Mouse (Mus musculus) liver, embryonic 14.5 days (tissue): ENCODE data around the gene Als2cl. TPM values are rescaled to one million over a fixed set of nuclear protein-coding genes. Genes with fewer than 3 reads are reported as not detected.

Experiments
- ATAC-seq: fragments of 200-750 bp; cut with Nextera tagmentation; 2 replicates; pipeline ENCODE4 v1.8.0; 2017; ENCODE audit warnings: moderate number of reproducible peaks, mild to moderate bottlenecking, moderate library complexity; ENCODE audit not compliant: insufficient read depth
- DNase-seq, 3 experiments: peaks; one replicate each; pipeline ENCODE4 v3.0.0-alpha.2; 2012 to 2013; ENCODE audit warnings: low read depth in 3 of 3, low spot score in 3 of 3
- H3K27ac ChIP-seq: fragments of 300-500 bp; sonication (generic); 2 replicates; pipeline ENCODE4 v1.5.1; 2014; ENCODE audit warnings: moderate library complexity, mild to moderate bottlenecking, control low read depth, inconsistent platforms
- H3K27me3 ChIP-seq: fragments of 300-500 bp; sonication (generic); 2 replicates; pipeline ENCODE4 v1.6.1; 2014; ENCODE audit warnings: mild to moderate bottlenecking, low read length, moderate library complexity; ENCODE audit not compliant: control insufficient read depth, insufficient read depth
- H3K36me3 ChIP-seq: fragments of 300-500 bp; sonication (generic); replicated peaks from 2 replicates; pipeline ENCODE4 v1.6.1; 2014; ENCODE audit warnings: low read depth; ENCODE audit not compliant: control insufficient read depth, insufficient read depth
- H3K4me1 ChIP-seq, 2 experiments: fragments of 200-500 bp in 1 of 2; fragments of 300-500 bp in 1 of 2; sonication (generic) in 1 of 2; replicated peaks; 2 replicates each; pipeline ENCODE4 v1.6.1; 2012 to 2014; ENCODE audit warnings: antibody characterized with exemption in 1 of 2, inconsistent platforms in 1 of 2, low read length in 1 of 2; ENCODE audit not compliant: control insufficient read depth in 2 of 2, insufficient read depth in 2 of 2
- H3K4me2 ChIP-seq: fragments of 300-500 bp; sonication (generic); 2 replicates; pipeline ENCODE4 v1.6.1; 2014; ENCODE audit warnings: low read depth, mild to moderate bottlenecking, control low read depth, moderate library complexity
- H3K4me3 ChIP-seq, 2 experiments: fragments of 200-500 bp in 1 of 2; fragments of 300-500 bp in 1 of 2; sonication (generic) in 1 of 2; 2 replicates each; pipeline ENCODE4 v1.5.1; 2012 to 2014; ENCODE audit warnings: low read depth in 2 of 2, low read length in 2 of 2, mild to moderate bottlenecking in 2 of 2, control low read depth in 1 of 2, inconsistent platforms in 1 of 2, moderate library complexity in 1 of 2; ENCODE audit not compliant: insufficient read depth in 1 of 2
- H3K9ac ChIP-seq: fragments of 300-500 bp; sonication (generic); replicated peaks from 2 replicates; pipeline ENCODE4 v1.6.1; 2014; ENCODE audit warnings: mild to moderate bottlenecking, control low read depth, moderate library complexity
- H3K9me3 ChIP-seq: fragments of 300-500 bp; sonication (generic); 2 replicates; pipeline ENCODE4 v1.6.1; 2016; ENCODE audit warnings: low read length, mixed read lengths; ENCODE audit not compliant: control insufficient read depth
- CTCF ChIP-seq: IDR thresholded peaks from 2 replicates; pipeline ENCODE4 v1.5.1; 2016; ENCODE audit warnings: antibody characterized with exemption, low read depth, control low read depth
- EP300 ChIP-seq: IDR thresholded peaks from 2 replicates; pipeline ENCODE4 v1.6.1; 2016; ENCODE audit warnings: antibody characterized with exemption, low read depth
- WGBS: fragments of 180-500 bp; shearing (Covaris S2); extraction: QIAGEN DNeasy Blood & Tissue Kit; methylation state at CpG from one replicate; pipeline ENCODE4 v1.1.7; 2014; ENCODE audit not compliant: insufficient replicate concordance; 5-methylcytosine and 5-hydroxymethylcytosine counted together
- polyA plus RNA-seq, 2 experiments: library from polyadenylated mRNA; depleted of rRNA in 1 of 2; stranded (reverse) in 1 of 2; unstranded in 1 of 2; fragments of >200 nt; fragmentation: Nextera tagmentation in 1 of 2; extraction: Ambion mirVana in 1 of 2; gene quantifications; 2 replicates each; pipeline versions ENCODE4 v1.2.1 to v1.2.3; 2012 to 2014

Gene Als2cl
- polyA plus RNA-seq, 2 experiments = 1.1 to 3.3 TPM

DNA sequence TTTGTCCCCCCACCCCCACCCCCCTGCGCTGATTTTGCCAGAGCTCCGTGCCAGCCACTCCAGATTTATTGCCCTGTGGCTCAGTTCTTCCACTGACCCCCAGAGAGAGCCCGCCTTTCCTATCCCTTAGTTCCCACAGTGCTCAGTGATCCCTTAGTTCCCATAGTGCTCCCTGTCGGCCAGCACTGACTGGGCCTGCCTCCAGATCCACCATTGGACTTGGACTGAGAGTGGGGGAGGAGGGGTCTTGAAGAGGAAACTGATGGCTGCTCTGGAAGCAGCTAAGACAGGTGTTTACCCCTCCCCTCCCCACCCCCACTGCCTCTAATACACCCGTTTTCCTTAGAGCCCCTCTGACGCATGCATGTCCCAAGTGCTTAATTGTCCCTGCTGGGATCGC is 16.3 kb downstream of the Als2cl start:
- Histone ChIP-seq H3K4me2 (no peak overlapping the region), H3K9me3 (no peaks in the 10 kb centered on the region), H3K4me3 (no peak overlapping the region), H3K27me3 (no peaks in the 10 kb centered on the region), H3K4me1 (no peaks in the 10 kb centered on the region), H3K9ac (no peak overlapping the region), H3K27ac (no peak overlapping the region), H3K36me3 (no peaks in the 10 kb centered on the region)
- ATAC-seq (no peak), DNase-seq (no peak)
- TF ChIP-seq CTCF (no peak), EP300 (no peak)
- WGBS = 30% methylated on average over 7 of the region's 7 CpGs

DNA sequence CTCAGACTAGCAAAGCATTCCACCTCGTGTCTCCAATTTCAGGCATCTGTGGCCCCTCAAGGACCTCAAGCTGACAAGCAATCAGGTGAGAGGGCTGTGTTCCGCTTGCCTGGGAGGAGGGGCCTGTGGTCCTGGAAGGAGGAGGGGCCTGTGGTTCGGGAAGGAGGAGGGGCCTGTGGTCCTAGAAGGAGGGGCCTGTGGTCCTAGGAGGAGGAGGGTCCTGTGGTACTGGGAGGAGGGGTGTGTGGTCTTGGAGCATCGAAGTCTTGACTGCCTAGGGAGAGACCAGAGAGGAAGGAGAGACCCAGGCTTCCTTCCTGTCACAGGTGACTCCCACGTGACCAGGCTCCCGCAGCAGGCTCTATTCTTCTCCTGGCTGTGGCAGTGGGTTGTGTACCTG is 16.9 kb downstream of the Als2cl start:
- H3K27me3 ChIP-seq = no peaks in the 10 kb centered on the region
- ATAC-seq (no peak; the same call in 1 of the 2 replicates), DNase-seq (no peak)
- H3K27ac ChIP-seq = no peak overlapping the region
- TF ChIP-seq EP300 (no peak), CTCF (no peak)
- WGBS = 4% methylated on average over 6 of the region's 6 CpGs
- no peak overlapping the region for H3K9ac ChIP-seq
- H3K9me3 ChIP-seq = no peaks in the 10 kb centered on the region
- no peak overlapping the region for H3K4me3 ChIP-seq
- H3K4me1 ChIP-seq = no peaks in the 10 kb centered on the region
- H3K36me3 ChIP-seq = no peaks in the 10 kb centered on the region
- H3K4me2 ChIP-seq = no peak overlapping the region

DNA sequence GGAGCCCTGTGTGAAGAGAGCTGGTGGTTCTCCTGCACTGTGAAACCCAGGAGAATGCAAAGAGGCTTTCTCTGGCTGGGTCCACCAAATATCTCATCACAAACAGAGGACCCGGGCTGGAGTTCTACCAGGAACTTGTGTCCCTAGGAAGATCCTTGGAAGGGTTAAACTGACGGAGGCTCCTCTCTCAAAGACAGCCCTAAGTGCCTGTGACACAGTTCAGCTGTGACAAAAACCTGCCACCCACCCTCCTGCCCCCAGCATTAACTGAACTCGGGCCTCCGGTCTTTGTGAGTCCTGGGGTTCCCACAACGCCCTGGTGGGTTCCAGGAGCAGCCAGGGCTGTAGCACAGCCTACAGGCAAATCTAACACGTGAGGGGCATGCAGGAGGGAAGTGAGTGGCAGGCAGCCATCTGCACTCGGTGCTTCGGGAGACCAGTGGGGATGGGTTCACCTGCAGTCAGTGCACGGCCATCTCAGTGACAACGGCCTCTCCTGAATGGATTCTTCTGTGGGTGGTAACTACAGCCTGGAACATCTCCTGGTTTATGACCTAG is 19.9 kb downstream of the Als2cl start:
- H3K4me3 ChIP-seq = no peak overlapping the region
- no peaks in the 10 kb centered on the region for H3K4me1 ChIP-seq
- no peaks in the 10 kb centered on the region for H3K27me3 ChIP-seq
- no peak overlapping the region for H3K27ac ChIP-seq
- H3K36me3 ChIP-seq = no peaks in the 10 kb centered on the region
- H3K9ac ChIP-seq = no peak overlapping the region
- H3K4me2 ChIP-seq = no peak overlapping the region
- no peak for DNase-seq
- WGBS = 61% methylated on average over 10 of the region's 10 CpGs
- H3K9me3 ChIP-seq = no peaks in the 10 kb centered on the region
- ATAC-seq = no peak
- TF ChIP-seq EP300 (no peak), CTCF (no peak)

GRCm38 (mm10) chr9:110901204-110901603 is 21.5 kb downstream of the Als2cl start:
- Histone ChIP-seq H3K9ac (no peak overlapping the region), H3K4me2 (no peak overlapping the region), H3K4me1 (no peaks in the 10 kb centered on the region), H3K9me3 (no peaks in the 10 kb centered on the region), H3K36me3 (no peaks in the 10 kb centered on the region), H3K27ac (no peak overlapping the region), H3K4me3 (no peak overlapping the region), H3K27me3 (no peaks in the 10 kb centered on the region)
- no peak for TF ChIP-seq CTCF
- no peak for TF ChIP-seq EP300
- ATAC-seq (no peak), DNase-seq (no peak)
- 80% methylated on average over 6 of the region's 6 CpGs for WGBS

DNA sequence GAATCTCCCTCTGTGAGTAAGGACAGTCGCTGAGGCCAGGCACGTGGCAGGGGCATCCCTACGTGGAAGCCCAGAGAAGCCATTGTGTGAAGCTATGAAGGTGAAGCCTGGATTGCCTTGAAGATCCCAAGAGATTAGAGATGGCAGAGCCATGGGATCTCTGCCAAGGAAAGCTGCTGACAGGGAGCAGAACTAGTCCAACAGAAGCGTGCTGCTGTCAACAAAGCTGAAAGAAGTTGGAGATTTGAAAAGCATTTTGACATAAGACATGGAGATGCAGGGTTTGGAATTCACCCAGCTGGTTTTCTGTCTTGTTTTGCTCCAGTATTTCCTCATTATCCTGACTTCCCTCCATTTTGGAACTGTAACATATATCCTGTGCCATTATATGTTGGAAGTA is 22.6 kb downstream of the Als2cl start:
- no peaks in the 10 kb centered on the region for H3K9me3 ChIP-seq
- 77% methylated on average over 4 of the region's 4 CpGs for WGBS
- no peaks in the 10 kb centered on the region for H3K4me1 ChIP-seq
- DNase-seq = no peak
- no peak for ATAC-seq
- H3K4me2 ChIP-seq = no peak overlapping the region
- TF ChIP-seq CTCF (no peak), EP300 (no peak)
- no peak overlapping the region for H3K4me3 ChIP-seq
- no peak overlapping the region for H3K9ac ChIP-seq
- no peak overlapping the region for H3K27ac ChIP-seq
- no peaks in the 10 kb centered on the region for H3K27me3 ChIP-seq
- H3K36me3 ChIP-seq = no peaks in the 10 kb centered on the region
